Mouse (Mus musculus) embryonic fibroblast, embryonic 13.5 days (primary cell): ENCODE measurements at regions not wholly inside any gene's neighbourhood (a gene's known extent, or its start where the extent isn't known, plus 50 kb on each side); places are given as distances from the start of the nearest gene placed in this dataset.

Experiments
- CTCF ChIP-seq: IDR thresholded peaks from 2 replicates; pipeline ENCODE4 v1.5.1; 2011; ENCODE audit warnings: mild to moderate bottlenecking, control low read depth, low read length, moderate library complexity, borderline replicate concordance; ENCODE audit not compliant: insufficient read depth
- POLR2A ChIP-seq: IDR thresholded peaks from 2 replicates; pipeline ENCODE4 v1.6.1; 2011; ENCODE audit warnings: low read depth, mild to moderate bottlenecking, control low read depth, low read length, moderate library complexity

DNA sequence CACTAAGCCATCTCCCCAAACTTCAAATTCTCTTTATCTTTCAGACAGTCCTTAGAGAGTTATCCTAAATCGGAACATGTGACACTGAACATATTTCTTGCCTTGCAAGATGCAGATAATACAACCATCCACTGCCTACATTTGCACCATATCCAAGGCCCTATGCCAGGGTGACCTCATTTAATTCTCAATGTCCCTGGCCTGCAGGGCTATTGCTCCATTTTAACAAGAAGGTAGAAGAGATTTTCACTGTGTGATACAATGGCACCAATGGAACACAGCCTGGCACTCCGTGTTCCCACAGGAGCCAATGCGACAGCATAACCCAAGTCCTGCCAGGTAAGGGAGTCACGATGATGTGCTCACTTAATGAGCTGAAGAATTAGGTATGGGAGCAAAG, 77.9 kb upstream of the D7Ertd443e start:
- TF ChIP-seq POLR2A (no peak), CTCF (no peak)
